Mouse (Mus musculus) limb, embryonic 12.5 days (tissue): ENCODE results near the gene Vwa3a. TPM values are rescaled to one million over a fixed set of nuclear protein-coding genes. Genes with fewer than 3 reads are reported as not detected.

Experiments used
- ATAC-seq: fragments of 200-750 bp; cut with Nextera tagmentation; 2 replicates; pipeline ENCODE4 v1.8.0; 2017; ENCODE audit warnings: low read depth, moderate TSS enrichment; ENCODE audit not compliant: insufficient number of reproducible peaks, insufficient read depth, low FRiP score, low TSS enrichment
- H3K27ac ChIP-seq: fragments of 300-500 bp; sonication (generic); 2 replicates; pipeline ENCODE4 v1.5.1; 2016; ENCODE audit warnings: mild to moderate bottlenecking, moderate library complexity
- H3K27me3 ChIP-seq: fragments of 300-500 bp; sonication (generic); 2 replicates; pipeline ENCODE4 v1.6.1; 2016; ENCODE audit warnings: mild to moderate bottlenecking, moderate library complexity
- H3K36me3 ChIP-seq: fragments of 300-500 bp; sonication (generic); 2 replicates; pipeline ENCODE4 v1.6.1; 2016; ENCODE audit warnings: mild to moderate bottlenecking, moderate library complexity
- H3K4me1 ChIP-seq: fragments of 300-500 bp; sonication (generic); replicated peaks from 2 replicates; pipeline ENCODE4 v1.6.1; 2016
- H3K4me2 ChIP-seq: fragments of 300-500 bp; sonication (generic); 2 replicates; pipeline ENCODE4 v1.6.1; 2016; ENCODE audit warnings: mild to moderate bottlenecking, moderate library complexity
- H3K4me3 ChIP-seq: fragments of 300-500 bp; sonication (generic); replicated peaks from 2 replicates; pipeline ENCODE4 v1.5.1; 2016; ENCODE audit warnings: mild to moderate bottlenecking
- H3K9ac ChIP-seq: fragments of 300-500 bp; sonication (generic); replicated peaks from 2 replicates; pipeline ENCODE4 v1.6.1; 2016; ENCODE audit warnings: mild to moderate bottlenecking, moderate library complexity
- H3K9me3 ChIP-seq: fragments of 300-500 bp; sonication (generic); 2 replicates; pipeline ENCODE4 v1.6.1; 2016; ENCODE audit warnings: mild to moderate bottlenecking, moderate library complexity
- WGBS: fragments of 180-500 bp; shearing (Covaris S2); methylation state at CpG from one replicate; pipeline ENCODE4 v1.1.7; 2016; 5-methylcytosine and 5-hydroxymethylcytosine counted together
- polyA plus RNA-seq: library from polyadenylated mRNA; unstranded; fragments of >200 nt; fragmentation: Nextera tagmentation; extraction: Ambion mirVana; gene quantifications from 2 replicates; pipeline ENCODE4 v1.2.1, GENCODE M21; 2016

Gene Vwa3a
- polyA plus RNA-seq, 1 experiment from 2014 or later: 0.24 TPM

- H3K4me2 ChIP-seq: peak overlapping the region; percentile 66
- H3K27me3 ChIP-seq: peaks cover 32% of the 10 kb centered on the region
- peaks cover 4% of the 10 kb centered on the region for H3K4me1 ChIP-seq
- H3K9ac ChIP-seq: peak overlapping the region; percentile 40; the same call in 1 of the 2 replicates
- H3K4me3 ChIP-seq: peak overlapping the region; percentile 37
- 4% methylated on average over 27 of the region's 27 CpGs for WGBS
- no peaks in the 10 kb centered on the region for H3K9me3 ChIP-seq
- H3K36me3 ChIP-seq: no peaks in the 10 kb centered on the region
- no peak for ATAC-seq
- H3K27ac ChIP-seq: no peak overlapping the region
Observed at GRCm38 (mm10) chr7:120809705-120810104, 70.6 kb downstream of the Vwa3a start.

GRCm38 (mm10) chr7:120811834-120812415 is 72.8 kb downstream of the Vwa3a start, which contains the start of gene Gm5737:
Gene Gm5737 (plus strand): TSS chr7:120812365.
- Histone ChIP-seq H3K4me3 (no peak within 1 kb of the TSS), H3K27ac (no peak within 1 kb of the TSS), H3K4me1 (peaks cover 4% of the 10 kb centered on the region), H3K36me3 (no peaks in the 10 kb centered on the region), H3K4me2 (no peak within 1 kb of the TSS), H3K9me3 (no peaks in the 10 kb centered on the region), H3K27me3 (peaks cover 32% of the 10 kb centered on the region), H3K9ac (no peak within 1 kb of the TSS)
- WGBS: 80% methylated on average over 6 of the region's 6 CpGs
- no peak for ATAC-seq

- Histone ChIP-seq H3K4me2 (no peak overlapping the region), H3K36me3 (no peaks in the 10 kb centered on the region), H3K9me3 (no peaks in the 10 kb centered on the region), H3K4me1 (no peaks in the 10 kb centered on the region), H3K4me3 (no peak overlapping the region), H3K27me3 (no peaks in the 10 kb centered on the region), H3K27ac (no peak overlapping the region), H3K9ac (no peak overlapping the region)
- 89% methylated on average over 6 of the region's 6 CpGs for WGBS
- no peak for ATAC-seq
Observed at GRCm38 (mm10) chr7:120817552-120817951, 78.4 kb downstream of the Vwa3a start.

- Histone ChIP-seq H3K4me3 (no peak overlapping the region), H3K36me3 (no peaks in the 10 kb centered on the region), H3K4me1 (no peaks in the 10 kb centered on the region), H3K9me3 (no peaks in the 10 kb centered on the region), H3K4me2 (no peak overlapping the region), H3K27ac (no peak overlapping the region), H3K9ac (no peak overlapping the region), H3K27me3 (no peaks in the 10 kb centered on the region)
- 78% methylated on average over 4 of the region's 4 CpGs for WGBS
- ATAC-seq: no peak
Observed at GRCm38 (mm10) chr7:120819386-120819785, 80.3 kb downstream of the Vwa3a start.

- no peak overlapping the region for H3K4me2 ChIP-seq
- H3K4me3 ChIP-seq: no peak overlapping the region
- peaks cover 3% of the 10 kb centered on the region; the same call in 1 of the 2 replicates for H3K27me3 ChIP-seq
- H3K36me3 ChIP-seq: no peaks in the 10 kb centered on the region
- no peaks in the 10 kb centered on the region for H3K9me3 ChIP-seq
- H3K9ac ChIP-seq: no peak overlapping the region
- no peaks in the 10 kb centered on the region for H3K4me1 ChIP-seq
- ATAC-seq: peak; percentile 72; the same call in 1 of the 2 replicates
- 21% methylated on average over 5 of the region's 5 CpGs for WGBS
- H3K27ac ChIP-seq: no peak overlapping the region
Observed at GRCm38 (mm10) chr7:120823248-120823647, 84.1 kb downstream of the Vwa3a start.

GRCm38 (mm10) chr7:120825097-120825496 is 86.0 kb downstream of the Vwa3a start:
- Histone ChIP-seq H3K9me3 (no peaks in the 10 kb centered on the region), H3K36me3 (no peaks in the 10 kb centered on the region), H3K9ac (no peak overlapping the region), H3K4me2 (no peak overlapping the region), H3K27ac (no peak overlapping the region), H3K4me1 (no peaks in the 10 kb centered on the region), H3K27me3 (peaks cover 15% of the 10 kb centered on the region), H3K4me3 (no peak overlapping the region)
- WGBS: 61% methylated on average over 2 of the region's 2 CpGs
- no peak for ATAC-seq

- Histone ChIP-seq H3K9ac (no peak overlapping the region), H3K4me1 (peaks cover 7% of the 10 kb centered on the region; the same call in 1 of the 2 replicates), H3K9me3 (no peaks in the 10 kb centered on the region), H3K36me3 (no peaks in the 10 kb centered on the region), H3K27ac (no peak overlapping the region), H3K4me2 (no peak overlapping the region), H3K4me3 (no peak overlapping the region), H3K27me3 (peaks cover 27% of the 10 kb centered on the region)
- 15% methylated on average over 3 of the region's 3 CpGs for WGBS
- ATAC-seq: no peak
Observed at GRCm38 (mm10) chr7:120826408-120826807, 87.3 kb downstream of the Vwa3a start.

- H3K27ac ChIP-seq: peak overlapping the region; percentile 35; the same call in 1 of the 2 replicates
- ATAC-seq: peak; percentile 16; the same call in 1 of the 2 replicates
- peak overlapping the region; percentile 92 for H3K4me2 ChIP-seq
- H3K9ac ChIP-seq: peak overlapping the region; percentile 54
- peak overlapping the region; percentile 59 for H3K4me3 ChIP-seq
- no peaks in the 10 kb centered on the region for H3K36me3 ChIP-seq
- peaks cover 35% of the 10 kb centered on the region for H3K27me3 ChIP-seq
- peaks cover 9% of the 10 kb centered on the region; the same call in 1 of the 2 replicates for H3K4me1 ChIP-seq
- H3K9me3 ChIP-seq: no peaks in the 10 kb centered on the region
- 1% methylated on average over 46 of the region's 46 CpGs for WGBS
Observed at GRCm38 (mm10) chr7:120830431-120831381, 91.6 kb downstream of the Vwa3a start.

- 53% methylated on average over 6 of the region's 6 CpGs for WGBS
- H3K27ac ChIP-seq: no peak overlapping the region
- no peaks in the 10 kb centered on the region for H3K36me3 ChIP-seq
- peak overlapping the region; percentile 54 for H3K4me3 ChIP-seq
- H3K9ac ChIP-seq: no peak overlapping the region
- peaks cover 9% of the 10 kb centered on the region; the same call in 1 of the 2 replicates for H3K4me1 ChIP-seq
- peak overlapping the region; percentile 54 for H3K4me2 ChIP-seq
- peaks cover 26% of the 10 kb centered on the region for H3K27me3 ChIP-seq
- H3K9me3 ChIP-seq: no peaks in the 10 kb centered on the region
- no peak for ATAC-seq
Observed at GRCm38 (mm10) chr7:120834426-120834825, 95.3 kb downstream of the Vwa3a start.

GRCm38 (mm10) chr7:120834863-120835372 is 95.8 kb downstream of the Vwa3a start:
- ATAC-seq: peak; percentile 63; the same call in 1 of the 2 replicates
- peaks cover 21% of the 10 kb centered on the region for H3K27me3 ChIP-seq
- H3K27ac ChIP-seq: no peak overlapping the region
- H3K9ac ChIP-seq: no peak overlapping the region
- H3K4me3 ChIP-seq: peak overlapping the region; percentile 54
- 17% methylated on average over 14 of the region's 14 CpGs for WGBS
- peaks cover 9% of the 10 kb centered on the region; the same call in 1 of the 2 replicates for H3K4me1 ChIP-seq
- peak overlapping the region; percentile 54 for H3K4me2 ChIP-seq
- no peaks in the 10 kb centered on the region for H3K36me3 ChIP-seq
- no peaks in the 10 kb centered on the region for H3K9me3 ChIP-seq
